Comparison of ENCODE assay signal across 16 mouse cellular contexts in genomic region chr11:96306908-96307269, GRCm38 (mm10). TPM values are rescaled to one million over a fixed set of nuclear protein-coding genes. Genes with fewer than 3 reads are reported as not detected.
DNase-seq lines count a peak whose midpoint lies in the region; ATAC-seq and TF ChIP-seq lines count a peak whose summit lies in the region.
"Had no signal": no experiment of that assay in that cellular context is flagged by ENCODE, and none has a peak within 500 bp of the region (broad histone marks: within the 10 kb centered on the region; RNA-seq: fewer than 3 reads in every experiment).

No protein-coding gene starts in this region.

- no peak for DNase-seq in lung, adult 2 months
- peak; percentile 70 for DNase-seq in kidney, adult 11 months
- DNase-seq in limb, embryonic 10.5 days (ENCODE audit: low spot score), result peak; percentile 60
- no peak for DNase-seq in right cerebral cortex, postnatal 36 days (ENCODE audit: low spot score in 2 of 2)
- DNase-seq in layer of hippocampus, postnatal 10 days (ENCODE audit: low spot score in 2 of 2), result no peak
- no peak for DNase-seq in midbrain, embryonic 11.5 days (ENCODE audit: low spot score, missing footprints)
- DNase-seq: adrenal gland, postnatal 25 days; cerebellum, adult 11 months; gastrocnemius, postnatal 25 days; heart, postnatal 14 days had no signal

- no peak for TF ChIP-seq POLR2A in lung, adult 2 months (IDR thresholded peaks at IDR 0.05; ENCODE audit: borderline replicate concordance, extremely low read depth, low read depth, low read length)

- 24% methylated on average over 13 of the region's 13 CpGs for WGBS in lung, embryonic 16.5 days
- 54% methylated on average over 13 of the region's 13 CpGs for WGBS in lung, adult 2 months
- under 1% methylated on average over 13 of the region's 13 CpGs for WGBS in limb, embryonic 10.5 days
- WGBS in stomach, embryonic 16.5 days, result 25% methylated on average over 13 of the region's 13 CpGs
- 2% methylated on average over 13 of the region's 13 CpGs for WGBS in midbrain, embryonic 11.5 days

- no peaks in the 10 kb centered on the region for H3K9me3 ChIP-seq in lung, embryonic 16.5 days (ENCODE audit: control insufficient read depth, low read length)
- H3K9me3 ChIP-seq in limb, embryonic 10.5 days (replicated peaks), result no peaks in the 10 kb centered on the region
- no peaks in the 10 kb centered on the region for H3K9me3 ChIP-seq in stomach, embryonic 16.5 days (replicated peaks; ENCODE audit: control insufficient read depth, low read length)
- H3K9me3 ChIP-seq in midbrain, embryonic 11.5 days (ENCODE audit: control insufficient read depth, low read length), result no peaks in the 10 kb centered on the region
- H3K9me3 ChIP-seq: forebrain, embryonic 12.5 days; midbrain, embryonic 10.5 days had no signal

- H3K4me2 ChIP-seq in lung, embryonic 16.5 days (ENCODE audit: low read depth, low read length), result peak overlapping the region; percentile 79
- peak overlapping the region; percentile 87 for H3K4me2 ChIP-seq in stomach, embryonic 16.5 days (ENCODE audit: low read depth, low read length)
- H3K4me2 ChIP-seq in midbrain, embryonic 11.5 days, result no peak overlapping the region
- H3K4me2 ChIP-seq: forebrain, embryonic 12.5 days had no signal

- peak overlapping the region; percentile 76 for H3K9ac ChIP-seq in lung, embryonic 16.5 days (ENCODE audit: low read length)
- peak overlapping the region; percentile 83 for H3K9ac ChIP-seq in stomach, embryonic 16.5 days (ENCODE audit: low read length)
- no peak overlapping the region for H3K9ac ChIP-seq in midbrain, embryonic 11.5 days (ENCODE audit: low read length)
- H3K9ac ChIP-seq: forebrain, embryonic 12.5 days had no signal

- peak overlapping the region; percentile 95 for H3K27ac ChIP-seq in lung, embryonic 16.5 days (ENCODE audit: low read length)
- peak overlapping the region; percentile 85 for H3K27ac ChIP-seq in limb, embryonic 10.5 days
- peak overlapping the region; percentile 89 for H3K27ac ChIP-seq in stomach, embryonic 16.5 days (ENCODE audit: low read length)
- H3K27ac ChIP-seq in midbrain, embryonic 11.5 days (ENCODE audit: low read depth, low read length), result no peak overlapping the region
- H3K27ac ChIP-seq: forebrain, embryonic 12.5 days; midbrain, embryonic 10.5 days had no signal

- peaks cover 53% of the 10 kb centered on the region for H3K27me3 ChIP-seq in lung, embryonic 16.5 days (ENCODE audit: control insufficient read depth, insufficient read depth, low read depth, low read length)
- peaks cover 100% of the 10 kb centered on the region for H3K27me3 ChIP-seq in limb, embryonic 10.5 days (ENCODE audit: low read depth, poor library complexity, severe bottlenecking)
- H3K27me3 ChIP-seq in stomach, embryonic 16.5 days (ENCODE audit: control insufficient read depth, insufficient read depth, low read length), result peaks cover 22% of the 10 kb centered on the region
- H3K27me3 ChIP-seq in midbrain, embryonic 11.5 days (ENCODE audit: control insufficient read depth, insufficient read depth, low read length), result peaks cover 100% of the 10 kb centered on the region

- no peaks in the 10 kb centered on the region for H3K36me3 ChIP-seq in lung, embryonic 16.5 days (ENCODE audit: control insufficient read depth, insufficient read depth, low read length)
- no peaks in the 10 kb centered on the region; the same call in 1 of the 2 replicates for H3K36me3 ChIP-seq in limb, embryonic 10.5 days
- H3K36me3 ChIP-seq in stomach, embryonic 16.5 days (ENCODE audit: control insufficient read depth, insufficient read depth, low read length), result no peaks in the 10 kb centered on the region
- no peaks in the 10 kb centered on the region for H3K36me3 ChIP-seq in midbrain, embryonic 11.5 days (ENCODE audit: control insufficient read depth, insufficient read depth, low read length)
- H3K36me3 ChIP-seq: forebrain, embryonic 12.5 days; midbrain, embryonic 10.5 days had no signal

- no peak for TF ChIP-seq CTCF in lung, adult 2 months (IDR thresholded peaks at IDR 0.05; ENCODE audit: insufficient read depth, low read length)

- ATAC-seq in lung, embryonic 16.5 days (ENCODE audit: low read depth), result no peak
- no peak for ATAC-seq in stomach, embryonic 16.5 days (ENCODE audit: insufficient read depth, low FRiP score)
- no peak for ATAC-seq in midbrain, embryonic 11.5 days (ENCODE audit: low FRiP score)

- peak overlapping the region; percentile 58 for H3K4me3 ChIP-seq in lung, embryonic 16.5 days (ENCODE audit: low read length)
- H3K4me3 ChIP-seq in lung, adult 2 months (replicated peaks; ENCODE audit: extremely low read depth, low read depth, low read length), result no peak overlapping the region
- peak overlapping the region; percentile 55 for H3K4me3 ChIP-seq in limb, embryonic 10.5 days
- H3K4me3 ChIP-seq in stomach, embryonic 16.5 days (replicated peaks; ENCODE audit: low read length), result peak overlapping the region; percentile 48
- no peak overlapping the region for H3K4me3 ChIP-seq in midbrain, embryonic 11.5 days (ENCODE audit: low read depth, low read length)
- H3K4me3 ChIP-seq: forebrain, embryonic 12.5 days; midbrain, embryonic 10.5 days had no signal

- peaks cover 5% of the 10 kb centered on the region; the same call in 1 of the 2 replicates for H3K4me1 ChIP-seq in lung, embryonic 16.5 days (replicated peaks; ENCODE audit: control insufficient read depth, insufficient read depth, low read length)
- peaks cover 15% of the 10 kb centered on the region for H3K4me1 ChIP-seq in lung, adult 2 months (ENCODE audit: control insufficient read depth, insufficient read depth, low read length)
- H3K4me1 ChIP-seq in limb, embryonic 10.5 days, result peaks cover 99% of the 10 kb centered on the region
- H3K4me1 ChIP-seq in stomach, embryonic 16.5 days (ENCODE audit: control insufficient read depth, insufficient read depth, low read length), result peaks cover 3% of the 10 kb centered on the region; the same call in 1 of the 2 replicates
- 0 out of 2 replicates have a peak, but pooled peaks cover 2% of the 10 kb centered on the region for H3K4me1 ChIP-seq in midbrain, embryonic 11.5 days (ENCODE audit: control insufficient read depth, insufficient read depth, low read length)

RNA-seq across cellular contexts. Expression of gene Hoxb5, which starts 3.8 kb away (rescaled TPM):
- 39.2 and 46.6 TPM in 2 replicates for polyA plus RNA-seq in lung, embryonic 16.5 days (2015; fragmentation: Nextera tagmentation; extraction: Ambion mirVana)
- 12.1 and 15.6 TPM in 2 replicates for polyA plus RNA-seq in lung, adult 2 months (2012; rRNA removed)
- polyA plus RNA-seq in limb, embryonic 10.5 days (2016; fragmentation: Nextera tagmentation; extraction: Ambion mirVana), result 5.5 and 5.9 TPM in 2 replicates
- 13.8 TPM in 2 replicates for polyA plus RNA-seq in stomach, embryonic 16.5 days (2015; fragmentation: Nextera tagmentation; extraction: Ambion mirVana)
- not detected for total RNA-seq in layer of hippocampus, postnatal 10 days (2021)
- not detected in 2 replicates for polyA plus RNA-seq in midbrain, embryonic 11.5 days (2014; fragmentation: Nextera tagmentation; extraction: Ambion mirVana)
- total RNA-seq: layer of hippocampus, postnatal 25 days had no signal
- polyA plus RNA-seq: forebrain, embryonic 12.5 days; midbrain, embryonic 10.5 days had no signal

RNA-seq across cellular contexts. Expression of gene Hoxb4, which starts 11.2 kb away (rescaled TPM):
- polyA plus RNA-seq in lung, embryonic 16.5 days (2015; fragmentation: Nextera tagmentation; extraction: Ambion mirVana), result 3.4 TPM in 2 replicates
- 9.9 and 12.5 TPM in 2 replicates for polyA plus RNA-seq in lung, adult 2 months (2012; rRNA removed)
- polyA plus RNA-seq in limb, embryonic 10.5 days (2016; fragmentation: Nextera tagmentation; extraction: Ambion mirVana), result 0.89 and 1.2 TPM in 2 replicates
- polyA plus RNA-seq in stomach, embryonic 16.5 days (2015; fragmentation: Nextera tagmentation; extraction: Ambion mirVana), result 2.2 and 2.7 TPM in 2 replicates
- total RNA-seq in layer of hippocampus, postnatal 10 days (2021), result not detected
- polyA plus RNA-seq in midbrain, embryonic 11.5 days (2014; fragmentation: Nextera tagmentation; extraction: Ambion mirVana), result not detected in 2 replicates
- total RNA-seq: layer of hippocampus, postnatal 25 days had no signal
- polyA plus RNA-seq: forebrain, embryonic 12.5 days; midbrain, embryonic 10.5 days had no signal

RNA-seq across cellular contexts. Expression of gene Hoxb6, which starts 14.6 kb away (rescaled TPM):
- polyA plus RNA-seq in lung, embryonic 16.5 days (2015; fragmentation: Nextera tagmentation; extraction: Ambion mirVana), result 8.8 and 11.6 TPM in 2 replicates
- 8.1 and 8.2 TPM in 2 replicates for polyA plus RNA-seq in lung, adult 2 months (2012; rRNA removed)
- 6.1 and 7.9 TPM in 2 replicates for polyA plus RNA-seq in limb, embryonic 10.5 days (2016; fragmentation: Nextera tagmentation; extraction: Ambion mirVana)
- polyA plus RNA-seq in stomach, embryonic 16.5 days (2015; fragmentation: Nextera tagmentation; extraction: Ambion mirVana), result 5.6 and 8.3 TPM in 2 replicates
- total RNA-seq in layer of hippocampus, postnatal 10 days (2021), result not detected
- not detected in 2 replicates for polyA plus RNA-seq in midbrain, embryonic 11.5 days (2014; fragmentation: Nextera tagmentation; extraction: Ambion mirVana)
- total RNA-seq: heart, postnatal 14 days; layer of hippocampus, postnatal 25 days; liver, adult 2 months had no signal
- polyA plus RNA-seq: forebrain, embryonic 12.5 days; midbrain, embryonic 10.5 days had no signal

RNA-seq across cellular contexts. Expression of gene Hoxb3, which starts 16.2 kb away (rescaled TPM):
- polyA plus RNA-seq in lung, embryonic 16.5 days (2015; fragmentation: Nextera tagmentation; extraction: Ambion mirVana), result 2.1 and 2.6 TPM in 2 replicates
- 11.0 and 13.2 TPM in 2 replicates for polyA plus RNA-seq in lung, adult 2 months (2012; rRNA removed)
- polyA plus RNA-seq in limb, embryonic 10.5 days (2016; fragmentation: Nextera tagmentation; extraction: Ambion mirVana), result 0.76 and 1.0 TPM in 2 replicates
- 0.99 and 1.5 TPM in 2 replicates for polyA plus RNA-seq in stomach, embryonic 16.5 days (2015; fragmentation: Nextera tagmentation; extraction: Ambion mirVana)
- total RNA-seq in layer of hippocampus, postnatal 10 days (2021), result not detected
- not detected in 2 replicates for polyA plus RNA-seq in midbrain, embryonic 11.5 days (2014; fragmentation: Nextera tagmentation; extraction: Ambion mirVana)
- total RNA-seq: layer of hippocampus, postnatal 25 days had no signal
- polyA plus RNA-seq: forebrain, embryonic 12.5 days; midbrain, embryonic 10.5 days had no signal

RNA-seq across cellular contexts. Expression of gene Hoxb7, which starts 20.5 kb away (rescaled TPM):
- 2.2 and 3.2 TPM in 2 replicates for polyA plus RNA-seq in lung, embryonic 16.5 days (2015; fragmentation: Nextera tagmentation; extraction: Ambion mirVana)
- polyA plus RNA-seq in lung, adult 2 months (2012; rRNA removed), result 0.52 and 1.1 TPM in 2 replicates
- polyA plus RNA-seq in limb, embryonic 10.5 days (2016; fragmentation: Nextera tagmentation; extraction: Ambion mirVana), result 7.1 and 10.2 TPM in 2 replicates
- polyA plus RNA-seq in stomach, embryonic 16.5 days (2015; fragmentation: Nextera tagmentation; extraction: Ambion mirVana), result 6.3 and 8.3 TPM in 2 replicates
- total RNA-seq in layer of hippocampus, postnatal 10 days (2021), result not detected
- not detected in 2 replicates for polyA plus RNA-seq in midbrain, embryonic 11.5 days (2014; fragmentation: Nextera tagmentation; extraction: Ambion mirVana)
- total RNA-seq: heart, postnatal 14 days; layer of hippocampus, postnatal 25 days had no signal
- polyA plus RNA-seq: forebrain, embryonic 12.5 days; midbrain, embryonic 10.5 days had no signal

Comparison
In these comparisons a context has a peak if more than half of its experiments do, and no peak if none do; other contexts are left out.
1. H3K4me3 ChIP-seq: peak in lung, embryonic 16.5 days (single experiment), limb, embryonic 10.5 days (single experiment) and stomach, embryonic 16.5 days (single experiment); none in lung, adult 2 months (single experiment) and midbrain, embryonic 11.5 days (single experiment).
2. DNase-seq: peak in kidney, adult 11 months (single experiment) and limb, embryonic 10.5 days (single experiment); none in lung, adult 2 months (single experiment), right cerebral cortex, postnatal 36 days (0 of 2), layer of hippocampus, postnatal 10 days (0 of 2) and midbrain, embryonic 11.5 days (single experiment).